Mouse (Mus musculus) Muller cell, postnatal 12 days (primary cell): Measurements from ENCODE around the gene Gal.

Source experiments
- DNase-seq: peaks from one replicate; pipeline ENCODE4 v3.0.0-alpha.2; 2015; ENCODE audit errors: inconsistent ontology term

The Gal gene

DNA sequence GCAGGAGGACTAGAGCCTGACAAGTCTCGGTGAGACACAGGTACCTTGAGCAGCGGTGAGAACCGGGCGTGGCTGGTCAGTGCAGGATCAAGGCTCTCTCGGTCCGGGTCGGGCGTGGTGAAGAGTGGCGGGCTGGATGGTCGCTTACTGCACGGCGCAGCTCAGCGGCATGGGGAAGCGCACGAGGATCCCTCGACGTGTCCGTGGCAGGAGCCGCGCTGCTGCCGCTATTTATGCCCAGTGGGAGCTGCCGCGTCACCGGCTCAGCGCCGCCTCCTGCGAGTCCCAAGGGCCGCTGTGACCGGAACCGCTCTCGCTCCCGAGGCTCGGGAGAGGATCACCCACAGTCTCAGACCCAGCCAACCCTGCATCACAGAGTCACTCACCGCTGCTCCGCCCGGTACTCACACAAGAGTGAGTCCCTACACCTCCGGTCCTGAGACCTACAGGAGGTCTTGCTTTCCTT lies at the start of gene Gal:
TSS of gene Gal (minus strand) at position 277 of the 466 bp plus-strand sequence.
- peak; percentile 35 for DNase-seq

DNA sequence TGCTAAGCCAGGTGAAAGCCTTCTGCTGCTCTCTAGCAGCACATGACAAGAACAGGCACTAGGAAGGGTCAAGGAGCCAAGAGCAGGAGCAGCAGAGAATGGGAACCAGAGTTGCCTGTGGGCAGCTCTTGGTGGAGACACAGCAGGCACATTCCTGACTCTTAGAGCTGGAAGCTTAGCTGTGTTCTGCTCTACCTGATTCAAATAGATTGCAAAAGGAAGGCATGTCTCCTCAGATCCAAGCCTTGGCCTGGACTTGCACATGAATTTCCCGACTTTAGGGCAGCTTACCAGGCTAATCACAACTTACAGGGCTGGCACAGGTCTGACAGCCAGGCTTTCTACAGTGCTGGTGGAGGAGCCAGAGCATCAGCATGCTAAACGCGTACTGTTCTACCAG lies 45.6 kb upstream of the Gal start:
- DNase-seq: no peak

DNA sequence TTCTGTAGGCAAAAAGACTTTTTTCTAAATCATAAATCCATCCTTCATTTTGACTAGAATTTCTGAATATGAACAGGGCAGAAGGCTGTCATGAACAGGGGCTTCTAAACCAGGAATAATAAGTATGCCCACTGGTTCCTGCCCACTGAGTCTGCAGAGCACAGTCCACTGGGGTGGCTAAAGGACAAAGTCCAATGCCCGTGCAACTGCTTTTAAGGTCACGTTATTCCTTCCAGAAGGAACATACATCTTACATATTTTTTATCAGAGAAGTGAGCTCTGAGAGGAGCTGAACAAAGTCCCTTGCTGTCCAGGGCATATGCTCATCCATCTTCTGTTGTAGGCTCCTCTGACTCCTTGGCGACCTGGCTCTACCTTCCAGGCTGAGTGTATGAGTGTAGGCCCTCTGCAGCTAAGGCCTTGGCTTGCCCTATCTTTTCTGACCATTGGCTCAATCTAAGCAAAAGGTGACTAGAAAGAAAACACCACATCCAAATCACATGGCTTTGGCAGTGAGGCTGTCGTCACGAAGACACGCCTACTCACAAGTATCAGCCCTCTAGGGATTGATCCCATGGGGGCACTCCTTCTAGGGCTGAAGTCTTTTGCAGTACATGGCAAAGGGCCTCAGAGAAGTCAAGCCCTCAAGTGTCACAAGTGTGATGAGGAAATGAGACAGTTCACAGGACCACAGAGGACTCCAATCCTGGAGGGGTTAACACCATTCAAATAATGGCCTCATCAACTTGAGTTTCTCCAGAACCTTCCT lies 44.2 kb upstream of the Gal start:
- DNase-seq: no peak

DNA sequence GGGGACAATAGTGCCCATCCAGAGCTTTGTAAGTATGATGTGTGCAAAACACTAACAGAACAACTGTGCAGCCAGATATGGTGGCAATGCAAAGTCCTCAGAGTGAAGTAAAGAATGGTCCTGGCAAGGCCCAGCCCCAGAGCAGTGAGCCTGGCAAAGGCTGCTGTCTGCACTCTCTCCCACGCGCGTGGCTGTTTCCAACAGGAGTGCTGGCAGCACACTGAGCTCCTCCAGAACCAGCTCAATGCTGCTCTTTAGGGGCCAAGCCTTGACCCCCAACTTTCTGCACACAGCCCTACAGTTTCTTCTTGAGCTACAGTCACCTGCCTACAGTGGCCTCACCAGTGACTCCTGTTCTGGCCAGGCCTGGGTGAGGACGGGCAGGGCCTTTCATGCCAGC lies 43.4 kb upstream of the Gal start:
- no peak for DNase-seq

DNA sequence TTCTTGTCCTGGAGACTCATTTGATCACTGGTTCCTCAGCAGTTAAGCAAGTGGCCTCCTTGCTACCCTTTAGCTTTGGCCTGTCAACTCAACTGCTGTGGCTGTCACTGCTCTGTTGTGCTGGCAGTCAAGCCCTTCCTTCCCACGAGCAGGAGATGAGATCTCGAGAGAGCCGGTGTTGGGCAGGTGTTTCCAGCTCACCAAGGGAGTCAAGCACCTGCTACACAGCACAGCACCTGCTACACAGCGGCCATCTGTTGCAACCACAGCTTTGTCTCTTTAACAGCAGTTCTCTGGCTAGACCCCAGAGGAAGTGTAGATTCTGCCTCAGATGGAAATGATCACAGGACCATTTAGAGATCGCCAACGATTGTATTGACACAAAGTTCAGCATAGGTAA lies 37.3 kb upstream of the Gal start:
- no peak for DNase-seq

DNA sequence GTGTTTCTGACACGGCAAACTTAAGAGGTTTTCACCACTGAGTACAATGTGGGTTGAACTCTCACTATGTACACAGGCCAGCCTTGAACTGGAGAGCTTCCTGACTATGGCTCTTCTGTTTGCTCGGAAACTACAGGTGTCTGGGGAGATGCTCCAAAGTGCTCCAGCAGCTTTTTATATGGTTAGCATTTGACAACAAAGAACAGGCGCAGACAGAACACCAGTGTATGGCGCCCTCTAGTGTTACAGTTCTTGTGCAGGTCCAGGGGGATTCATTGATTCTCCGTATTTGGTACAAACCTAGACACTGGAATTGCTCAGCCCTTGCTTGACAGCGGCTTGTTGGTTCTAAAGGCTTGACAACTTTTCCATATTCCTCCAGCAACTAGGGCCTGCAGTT lies 36.8 kb upstream of the Gal start:
- DNase-seq: peak; percentile 65

GRCm38 (mm10) chr19:3450714-3451113 lies 36.4 kb upstream of the Gal start:
- DNase-seq: no peak

GRCm38 (mm10) chr19:3449248-3449647 lies 34.9 kb upstream of the Gal start:
- DNase-seq: no peak

- DNase-seq: no peak
Observed at GRCm38 (mm10) chr19:3447348-3447747, 33.0 kb upstream of the Gal start.

GRCm38 (mm10) chr19:3441092-3441491 lies 26.7 kb upstream of the Gal start:
- peak; percentile 68 for DNase-seq

DNA sequence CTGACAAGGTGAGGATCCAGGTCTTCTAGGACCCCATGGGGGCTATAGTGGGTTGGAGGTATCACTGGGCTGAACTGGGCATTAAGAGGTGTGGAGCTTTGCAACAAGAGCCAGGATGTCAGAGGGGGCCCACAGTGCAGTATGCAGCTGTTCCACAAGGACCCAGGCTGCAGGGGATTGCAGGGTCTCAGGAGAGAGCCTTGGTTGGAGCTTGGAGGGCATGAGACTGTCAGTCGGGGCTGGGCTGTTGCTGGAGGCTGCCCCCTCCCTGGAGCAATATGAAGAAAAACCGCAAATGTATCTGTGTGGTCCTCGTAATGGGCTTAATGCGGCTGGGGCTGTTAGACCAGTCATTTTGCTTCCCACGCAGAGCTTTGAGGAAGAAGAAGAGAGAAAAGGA lies 26.3 kb upstream of the Gal start:
- DNase-seq: no peak

DNA sequence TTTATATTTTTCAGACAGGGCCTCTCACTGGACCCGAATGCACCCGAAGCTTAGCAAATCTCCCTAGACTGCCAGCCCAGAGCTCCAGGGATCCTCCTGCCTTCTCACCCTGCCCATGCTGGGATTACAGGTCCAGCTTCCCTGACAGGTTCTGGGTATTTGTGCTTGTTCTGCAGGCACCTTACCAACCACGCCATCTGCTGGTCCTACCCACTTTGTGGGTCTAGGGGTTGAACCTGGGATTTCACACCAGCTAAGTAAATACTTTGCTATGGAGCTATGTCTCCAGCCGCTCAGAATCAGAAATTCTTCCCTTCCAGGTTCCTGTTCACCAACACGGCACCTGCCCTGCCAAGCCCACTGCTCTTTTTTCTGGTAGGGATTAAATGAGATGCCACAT lies 23.6 kb upstream of the Gal start:
- no peak for DNase-seq

DNA sequence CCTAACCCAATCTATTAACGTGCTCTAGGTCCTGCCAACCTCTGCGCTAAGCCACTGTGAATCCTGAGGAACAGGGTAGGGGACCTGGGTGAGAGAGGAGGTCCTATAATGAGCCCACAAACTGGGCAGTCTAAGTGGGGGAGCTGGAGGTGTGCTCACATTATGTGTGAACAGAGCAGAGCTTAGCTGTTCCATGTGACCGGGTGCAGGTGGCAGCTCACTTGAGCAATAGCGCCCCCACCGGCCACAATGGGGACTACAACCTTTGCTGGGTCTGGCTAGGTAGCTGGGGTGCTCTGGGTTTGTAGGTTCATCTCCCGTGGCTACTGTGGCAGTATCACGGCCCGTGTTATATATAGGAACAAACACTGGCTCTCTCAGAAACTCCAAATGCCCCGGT lies 22.5 kb upstream of the Gal start:
- no peak for DNase-seq

DNA sequence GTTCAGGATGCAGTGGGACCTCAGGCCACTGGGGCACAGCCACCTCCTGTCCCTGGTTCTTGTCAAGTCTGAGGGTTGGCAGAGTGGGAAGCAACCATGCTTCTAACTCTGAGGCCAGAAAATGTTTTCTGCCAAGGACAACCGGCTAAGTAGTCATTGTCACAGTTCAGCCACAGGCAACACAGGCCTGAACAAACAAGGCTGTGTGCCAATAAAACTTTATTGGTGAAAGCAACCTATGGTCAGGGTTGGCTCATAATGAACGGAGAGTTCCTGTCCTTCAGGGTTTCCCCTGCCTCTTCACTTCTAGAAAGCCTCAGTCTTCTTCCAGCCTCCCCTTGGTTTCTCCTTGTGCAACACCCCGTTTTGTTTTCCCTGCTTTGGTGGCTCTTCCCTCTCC lies 21.5 kb upstream of the Gal start:
- no peak for DNase-seq

DNA sequence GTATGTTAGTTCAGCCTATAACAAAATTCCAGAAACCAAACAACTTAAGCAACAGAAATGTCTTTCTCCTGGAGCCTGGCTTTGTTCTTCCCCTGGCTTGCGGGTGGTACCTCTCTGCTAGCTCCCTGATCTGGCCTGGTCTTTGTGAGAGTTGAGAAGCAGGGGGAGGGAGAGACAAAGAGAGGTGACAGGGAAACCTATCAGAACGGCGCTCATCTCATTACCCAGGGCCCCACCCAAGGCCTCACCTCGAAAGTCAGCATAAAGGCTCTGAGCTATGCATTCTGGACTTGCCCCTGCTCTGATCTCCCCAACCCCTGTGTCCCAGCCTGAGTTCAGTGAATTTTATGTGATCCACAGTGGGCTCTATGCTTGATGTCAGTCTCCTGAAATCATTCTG lies 20.3 kb upstream of the Gal start:
- DNase-seq: no peak

DNA sequence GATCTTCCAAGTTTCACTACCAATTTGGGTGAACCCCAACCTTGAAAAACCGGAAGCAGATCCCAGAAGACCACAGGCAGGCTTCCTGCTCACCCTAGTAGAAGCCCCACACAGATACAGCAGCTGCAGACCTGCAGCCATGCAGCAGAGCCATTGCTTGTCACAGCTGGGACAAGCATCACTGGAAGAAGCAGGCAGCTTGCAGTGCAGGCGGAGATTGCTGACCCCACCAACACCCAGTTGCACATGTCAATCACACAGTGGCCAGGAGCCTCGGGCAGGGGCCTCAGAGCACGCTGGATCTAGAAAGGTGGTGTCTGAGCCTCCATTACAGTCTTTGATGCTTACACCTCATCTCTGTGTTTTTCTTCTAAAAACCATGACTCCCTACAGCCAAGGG lies 19.8 kb upstream of the Gal start:
- no peak for DNase-seq

DNA sequence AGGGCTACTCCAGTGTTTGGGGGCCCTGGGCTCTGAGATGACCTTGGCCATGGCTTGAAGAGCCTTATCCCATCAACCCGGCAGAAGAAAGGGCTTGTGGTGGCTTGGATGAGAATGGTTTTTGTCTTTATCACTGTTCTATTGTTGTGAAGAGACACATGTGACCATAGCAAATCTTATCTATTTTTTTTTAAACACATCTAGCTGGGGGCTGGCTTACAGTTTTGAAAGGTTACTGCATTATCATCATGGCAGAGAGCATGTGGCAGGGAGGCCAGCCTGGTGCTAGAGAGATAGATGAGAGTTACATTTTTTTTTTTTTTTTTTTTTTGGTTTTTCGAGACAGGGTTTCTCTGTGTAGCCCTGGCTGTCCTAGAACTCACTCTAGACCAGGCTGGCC lies 17.6 kb upstream of the Gal start:
- DNase-seq: no peak

GRCm38 (mm10) chr19:3431066-3431465 lies 16.7 kb upstream of the Gal start:
- DNase-seq: no peak

- DNase-seq: no peak
Observed at GRCm38 (mm10) chr19:3429156-3429816, 14.9 kb upstream of the Gal start.

GRCm38 (mm10) chr19:3428057-3428830 lies 13.9 kb upstream of the Gal start:
- DNase-seq: no peak

GRCm38 (mm10) chr19:3424214-3424613 lies 9.9 kb upstream of the Gal start:
- no peak for DNase-seq

- DNase-seq: no peak
Observed at GRCm38 (mm10) chr19:3422981-3423380, 8.6 kb upstream of the Gal start.

DNA sequence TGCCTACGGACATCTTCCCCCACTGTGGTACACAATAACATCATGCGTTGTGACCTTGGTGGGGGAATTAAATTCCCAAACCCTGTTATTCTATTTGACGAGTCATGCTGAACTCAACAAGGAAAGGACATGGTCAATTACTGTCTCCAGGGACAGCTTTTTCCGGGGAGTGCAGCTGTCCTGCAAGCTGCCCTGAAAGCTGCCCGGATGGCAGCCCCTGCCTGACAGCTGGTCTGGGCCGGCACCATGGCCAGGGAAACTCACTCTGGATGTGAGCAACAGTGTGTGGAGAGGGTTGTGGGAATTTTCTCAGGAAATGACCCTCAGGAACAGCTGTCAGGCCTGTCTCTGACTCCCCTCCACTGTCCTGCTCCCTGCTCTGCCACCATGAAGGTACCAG lies 8.1 kb upstream of the Gal start:
- no peak for DNase-seq
